Mouse (Mus musculus) thymus, postnatal 14 days (tissue): ENCODE measurements at regions not wholly inside any gene's neighbourhood (a gene's known extent, or its start where the extent isn't known, plus 50 kb on each side); places are given as distances from the start of the nearest gene placed in this dataset.

Experiments used
- DNase-seq: peaks from one replicate; pipeline ENCODE4 v3.0.0; 2021

- no peak for DNase-seq
These were observed 52.0 kb downstream of the Gm11983 start for GRCm38 (mm10) chr11:6785471-6785870.

GRCm38 (mm10) chr11:6782826-6783225 lies 54.6 kb downstream of the Gm11983 start:
- DNase-seq = no peak

DNA sequence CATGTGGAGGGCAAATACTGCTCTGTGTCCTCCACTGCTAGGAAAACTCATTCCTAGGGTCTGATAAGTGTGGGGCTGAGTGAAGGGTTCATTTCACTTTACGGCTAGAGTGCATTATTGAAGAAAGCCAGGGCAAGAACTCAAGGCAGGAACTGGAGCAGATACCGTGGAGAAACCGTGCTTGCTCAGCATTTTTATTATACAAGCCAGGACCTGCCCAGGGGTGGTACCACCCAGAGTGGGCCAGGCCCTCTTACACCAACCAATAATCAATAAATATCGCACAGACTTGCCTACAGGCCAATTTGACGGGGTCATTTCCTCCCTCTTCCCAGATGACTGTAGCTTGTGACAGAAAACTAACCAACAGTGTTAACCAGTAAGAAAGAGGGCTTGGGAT lies 57.7 kb downstream of the Gm11983 start:
- DNase-seq = no peak

- DNase-seq = no peak
These were observed 58.7 kb downstream of the Gm11983 start for GRCm38 (mm10) chr11:6778596-6779360.

DNA sequence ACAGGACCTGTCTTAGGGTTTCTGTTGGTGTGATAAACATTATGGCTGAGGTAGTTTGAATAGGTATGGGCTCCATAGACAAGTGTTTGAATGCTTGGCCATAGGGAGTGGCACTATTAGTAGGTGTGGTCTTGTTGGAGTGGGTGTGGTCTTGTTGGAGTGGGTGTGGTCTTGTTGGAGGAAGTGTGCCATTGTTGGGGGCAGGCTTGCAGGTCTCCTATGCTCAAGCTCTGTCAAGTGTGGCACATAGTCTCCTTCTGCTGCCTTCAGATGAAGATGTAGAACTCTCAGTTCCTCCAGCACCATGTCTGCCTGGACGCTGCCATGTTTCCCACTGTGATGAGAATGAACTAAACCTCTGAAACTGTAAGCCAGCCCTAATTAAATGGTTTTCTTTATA lies 59.9 kb downstream of the Gm11983 start:
- DNase-seq = no peak

DNA sequence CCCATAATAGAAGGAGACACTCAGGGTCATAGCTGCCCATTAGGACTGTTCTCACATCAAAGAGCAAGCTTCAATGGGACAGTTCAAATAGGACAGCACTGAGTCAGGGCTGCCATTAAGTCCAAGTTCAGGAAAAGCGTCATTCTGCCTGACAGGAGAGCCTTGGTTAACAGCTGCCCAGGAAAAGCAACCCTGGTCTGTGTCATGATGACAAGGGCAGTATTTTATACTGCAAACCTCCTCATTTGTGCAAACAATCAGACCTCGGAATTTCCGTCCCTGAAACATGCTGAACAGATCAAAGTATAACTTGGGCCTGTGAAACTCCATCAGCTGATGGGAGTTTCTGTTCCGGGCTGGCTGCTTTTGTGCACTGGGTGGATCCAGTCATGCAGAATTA lies 62.8 kb downstream of the Gm11983 start:
- DNase-seq = no peak

DNA sequence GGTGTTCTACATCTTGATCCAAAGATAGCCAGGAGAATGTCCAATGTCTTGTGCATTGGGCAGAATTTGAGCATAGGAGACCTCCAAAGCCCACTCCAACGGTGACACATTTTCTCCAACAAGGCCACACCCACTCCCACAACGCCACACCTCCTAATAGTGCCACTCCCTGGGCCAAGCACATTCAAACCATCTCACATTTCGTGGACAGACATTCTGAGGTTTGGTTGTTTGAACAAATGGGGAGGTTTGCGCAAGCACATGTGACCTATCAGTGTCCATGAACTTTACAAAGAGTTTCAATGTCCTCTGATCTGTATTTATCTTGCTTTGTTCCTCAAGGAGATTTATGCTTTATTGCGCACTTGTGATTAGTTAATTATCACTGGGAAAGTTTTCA lies 63.5 kb downstream of the Gm11983 start:
- DNase-seq = no peak

GRCm38 (mm10) chr11:6773364-6773763 lies 64.1 kb downstream of the Gm11983 start:
- no peak for DNase-seq

DNA sequence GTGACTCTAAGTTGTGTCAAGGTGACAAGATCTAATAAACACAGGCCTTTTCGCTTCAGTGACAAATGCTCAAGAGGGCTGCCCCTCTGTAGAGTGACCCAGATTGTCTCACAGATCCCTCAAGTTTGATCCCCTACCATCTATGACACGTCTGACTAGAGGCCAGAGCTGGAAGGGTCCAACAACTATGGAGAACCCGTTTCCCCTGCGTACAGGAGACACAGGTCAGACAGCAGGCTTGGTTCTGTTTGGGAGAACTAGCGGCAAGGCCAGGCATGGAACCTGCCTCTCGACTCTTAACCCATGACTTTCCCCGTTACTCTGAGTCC lies 68.1 kb downstream of the Gm11983 start:
- no peak for DNase-seq

GRCm38 (mm10) chr11:6768599-6769436 lies 68.6 kb downstream of the Gm11983 start:
- peak; percentile 84 for DNase-seq

GRCm38 (mm10) chr11:6766725-6767124 lies 70.7 kb downstream of the Gm11983 start:
- no peak for DNase-seq

DNA sequence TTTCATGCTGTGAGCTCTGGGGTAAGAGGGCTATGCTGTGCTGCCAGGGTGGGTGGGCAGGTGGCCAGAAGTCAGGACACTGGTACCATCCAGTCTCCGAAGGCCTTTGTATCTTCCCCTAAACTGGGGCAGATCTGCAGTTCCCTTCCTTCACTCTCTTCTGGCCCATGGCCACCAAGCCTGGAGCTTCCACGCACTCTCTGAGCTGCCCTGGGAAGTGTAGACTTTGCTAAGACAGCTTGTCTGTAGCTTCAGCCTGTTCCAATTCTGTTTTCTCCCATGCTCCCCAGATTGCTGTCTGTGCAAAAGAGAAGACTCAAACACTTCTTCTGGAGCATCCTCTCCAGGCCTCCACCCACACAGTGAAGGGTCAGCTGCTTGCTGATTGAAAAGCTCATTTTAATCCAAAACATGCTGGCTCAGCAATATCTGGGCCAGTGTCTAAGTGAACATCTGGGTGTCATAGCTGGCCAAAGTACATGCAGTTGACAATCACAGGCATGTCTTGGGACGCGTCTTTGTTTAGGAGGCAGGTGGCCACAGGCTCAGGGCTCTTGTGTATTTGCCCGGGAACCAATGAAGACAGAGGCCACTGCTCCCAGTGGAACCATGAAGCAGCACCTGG lies 72.0 kb downstream of the Gm11983 start:
- DNase-seq = no peak

GRCm38 (mm10) chr11:6764186-6764585 lies 73.3 kb downstream of the Gm11983 start:
- DNase-seq = no peak

DNA sequence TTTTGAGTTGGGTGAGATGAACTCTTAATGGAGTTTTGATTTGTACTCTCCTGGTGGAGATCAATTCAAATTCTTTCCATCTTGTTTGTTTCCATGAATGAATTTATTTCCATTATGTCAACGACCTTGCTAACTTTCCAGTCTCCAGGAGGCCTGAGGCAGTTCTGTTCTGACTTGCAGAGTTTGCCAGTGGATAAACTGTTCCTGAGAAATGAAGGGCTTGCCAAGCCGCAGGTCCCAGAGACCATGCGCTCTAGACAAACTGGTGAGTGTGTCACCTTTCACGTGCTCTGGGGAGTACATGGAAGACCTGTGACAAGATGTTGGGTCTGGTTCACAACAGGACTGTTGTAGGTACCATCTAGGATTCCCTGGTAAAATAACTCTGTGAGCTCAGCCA lies 74.5 kb downstream of the Gm11983 start:
- no peak for DNase-seq

- DNase-seq = no peak
These were observed 75.4 kb downstream of the Gm11983 start for GRCm38 (mm10) chr11:6761876-6762628.

DNA sequence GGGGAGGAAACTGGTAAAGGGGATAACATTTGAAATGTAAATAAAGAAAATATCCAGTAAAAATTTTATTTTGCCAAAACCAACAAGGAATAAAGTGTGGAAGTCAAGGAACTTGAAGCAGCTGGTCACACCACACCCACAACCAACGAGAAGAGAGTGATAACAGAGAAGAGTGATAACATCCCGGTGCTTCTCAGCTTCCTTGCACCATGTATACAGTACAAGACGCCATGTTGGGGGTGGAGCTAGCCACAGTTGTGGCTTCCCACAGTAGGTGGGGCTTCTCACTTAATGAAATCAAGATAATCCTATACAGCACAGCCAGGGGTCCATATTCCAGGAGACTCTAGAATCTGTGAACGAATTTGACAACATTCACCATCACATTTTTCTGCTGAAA lies 77.9 kb downstream of the Gm11983 start:
- DNase-seq = no peak

- DNase-seq = no peak
These were observed 81.1 kb downstream of the Ramp3 start for GRCm38 (mm10) chr11:6739439-6739838.

GRCm38 (mm10) chr11:6738581-6738980 lies 80.3 kb downstream of the Ramp3 start:
- DNase-seq = no peak

GRCm38 (mm10) chr11:6738163-6738562 lies 79.8 kb downstream of the Ramp3 start:
- no peak for DNase-seq

GRCm38 (mm10) chr11:6734746-6735430 lies 76.6 kb downstream of the Ramp3 start:
- DNase-seq = no peak

- no peak for DNase-seq
These were observed 73.2 kb downstream of the Ramp3 start for GRCm38 (mm10) chr11:6731505-6731904.
